Mouse (Mus musculus): ENCODE measurements at regions not wholly inside any gene's neighbourhood (a gene's known extent, or its start where the extent isn't known, plus 50 kb on each side); places are given as distances from the start of the nearest gene placed in this dataset.

DNA sequence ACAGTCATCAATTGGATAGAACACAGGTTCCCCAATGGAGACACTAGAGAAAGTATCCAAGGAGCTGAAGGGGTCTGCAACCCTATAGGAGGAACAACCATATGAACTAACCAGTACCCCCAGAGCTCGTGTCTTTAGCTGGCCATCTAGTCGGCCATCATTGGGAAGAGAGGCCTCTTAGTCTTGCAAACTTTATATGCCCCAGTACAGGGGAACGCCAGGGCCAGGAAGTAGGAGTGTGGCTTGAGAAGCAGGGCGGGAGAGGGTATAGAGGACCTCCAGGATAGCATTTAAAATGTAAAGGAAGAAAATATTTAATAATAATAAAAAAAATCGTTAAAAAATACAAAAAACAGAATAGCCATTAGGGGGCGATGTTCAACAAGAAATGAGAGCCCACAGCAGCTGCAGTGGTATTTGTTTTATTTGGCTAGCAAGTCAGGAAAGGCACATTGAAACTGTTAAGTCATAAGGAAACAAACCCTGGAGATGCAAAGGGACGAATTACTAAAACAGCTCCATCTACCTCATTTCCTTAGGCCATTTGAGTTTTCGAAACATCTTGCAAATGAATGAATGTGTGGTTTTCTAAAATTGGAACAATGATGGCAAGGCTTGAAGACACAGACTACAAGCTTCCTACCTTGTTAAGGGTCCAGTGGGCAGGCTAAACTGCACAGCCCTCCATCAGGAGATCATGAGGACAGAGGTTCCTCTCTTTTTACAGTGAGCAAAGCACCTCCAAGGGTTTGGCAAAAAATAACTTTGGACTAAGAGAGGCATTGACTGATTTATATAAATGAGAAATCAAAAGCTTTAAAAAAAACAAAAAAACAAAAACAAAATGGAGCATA, 350.7 kb upstream of the Rasa1 start:
- ATAC-seq (replicated peaks; ENCODE audit: poor library complexity, severe bottlenecking), result peak; percentile 80

DNA sequence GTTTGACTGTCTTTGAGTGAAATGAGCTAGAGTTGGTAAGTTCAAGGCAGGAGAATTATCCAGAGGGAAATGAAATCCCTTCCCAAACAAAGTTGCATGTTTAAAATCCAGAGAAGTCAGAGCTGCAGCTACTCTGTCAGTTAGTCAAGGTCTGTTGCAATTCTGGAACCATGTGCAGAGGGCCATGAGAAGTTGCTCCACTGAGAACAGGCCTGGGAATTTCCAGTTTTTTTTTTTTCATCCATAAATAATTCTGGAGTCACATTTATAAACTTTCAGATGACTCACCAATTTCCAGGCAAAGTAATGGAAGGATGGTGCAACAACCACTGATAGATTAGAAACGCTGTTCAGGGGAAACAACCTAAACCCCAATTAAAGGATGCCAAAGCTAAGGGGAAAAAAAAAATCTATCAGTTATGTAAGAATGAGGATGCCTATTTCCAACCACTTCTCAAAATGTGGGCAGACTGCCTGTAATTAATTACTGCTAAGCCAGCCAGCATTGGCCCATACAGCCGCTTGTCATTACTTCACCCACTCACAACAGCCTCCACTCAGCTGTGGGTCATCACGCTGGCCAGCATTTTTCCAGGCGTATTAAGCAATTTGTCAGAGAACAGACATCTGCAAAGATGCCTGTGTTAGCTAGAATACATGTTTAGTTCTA, 340.7 kb upstream of the Rasa1 start:
- peak; percentile 90 for ATAC-seq (replicated peaks; ENCODE audit: poor library complexity, severe bottlenecking)

All from granulocyte monocyte progenitor cell, adult 5-6 weeks (primary cell).